Mouse (Mus musculus): ENCODE measurements around the gene Zeb2. TPM values are rescaled to one million over a fixed set of nuclear protein-coding genes. Genes with fewer than 3 reads are reported as not detected.
A peak's percentile ranks its signal among the peaks of the same experiment; 100 is the strongest.

The Zeb2 gene
- polyA plus RNA-seq, 1 experiment from 2014 or later, result 14.4 TPM

GRCm38 (mm10) chr2:45097969-45098368, 19.2 kb downstream of the Zeb2 start:
- H3K27ac ChIP-seq (replicated peaks), result 0 out of 2 replicates have a peak overlapping the region, but pooled peaks have one; percentile 46
- H3K9me3 ChIP-seq (ENCODE audit: control insufficient read depth, low read length), result no peaks in the 10 kb centered on the region
- H3K9ac ChIP-seq (ENCODE audit: low read length), result no peak overlapping the region
- no peaks in the 10 kb centered on the region for H3K27me3 ChIP-seq (ENCODE audit: control insufficient read depth, insufficient read depth, low read length)
- H3K4me2 ChIP-seq (replicated peaks; ENCODE audit: low read depth), result peak overlapping the region; percentile 28; the same call in 1 of the 2 replicates
- WGBS, result 7% methylated on average over 5 of the region's 5 CpGs
- no peaks in the 10 kb centered on the region for H3K36me3 ChIP-seq (ENCODE audit: control insufficient read depth, insufficient read depth, low read length)
- TF ChIP-seq CTCF (IDR thresholded peaks at IDR 0.05; ENCODE audit: low read depth) (no peak), EP300 (optimal IDR thresholded peaks at IDR 0.05) (no peak)
- H3K4me3 ChIP-seq (ENCODE audit: low read depth, low read length), result no peak overlapping the region
- no peak for ATAC-seq (ENCODE audit: low FRiP score, low TSS enrichment)
- no peaks in the 10 kb centered on the region for H3K4me1 ChIP-seq (replicated peaks; ENCODE audit: control insufficient read depth, insufficient read depth)
- DNase-seq (ENCODE audit: low spot score), result no peak

DNA sequence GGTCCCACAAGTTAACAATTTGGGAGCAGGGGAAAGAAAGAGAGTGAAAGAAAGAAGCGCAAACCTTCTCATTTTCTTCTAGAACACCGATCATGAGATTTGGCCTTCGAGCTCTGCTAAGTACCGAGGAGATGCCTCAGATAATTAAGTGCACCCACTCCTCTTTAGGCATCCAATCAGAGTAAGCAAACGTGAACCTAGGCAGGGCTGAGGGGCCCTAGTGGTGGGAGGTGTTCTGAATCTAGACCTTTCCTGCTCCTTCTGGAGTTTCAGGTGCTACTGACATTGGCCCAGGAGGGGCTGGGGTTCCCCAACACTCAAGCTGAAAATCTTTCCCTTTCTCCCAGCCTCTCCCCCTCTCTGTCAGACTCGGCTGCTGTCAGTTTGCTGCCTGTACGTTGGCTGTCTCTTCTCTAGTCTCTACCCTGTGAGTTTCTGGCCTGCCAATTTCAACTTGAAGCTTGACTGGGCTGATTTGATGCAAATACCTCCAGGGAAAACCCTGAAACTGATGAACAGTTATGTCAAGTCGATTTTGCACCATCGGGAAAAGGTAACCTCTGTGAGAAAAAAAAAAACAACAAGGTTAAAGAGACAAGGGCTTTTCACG, 20.5 kb downstream of the Zeb2 start:
- WGBS, result 46% methylated on average over 10 of the region's 10 CpGs
- ATAC-seq (ENCODE audit: low FRiP score, low TSS enrichment) (no peak), DNase-seq (ENCODE audit: low spot score) (no peak)
- Histone ChIP-seq H3K4me3 (ENCODE audit: low read depth, low read length) (no peak overlapping the region), H3K4me2 (replicated peaks; ENCODE audit: low read depth) (peak overlapping the region; percentile 1; the same call in 1 of the 2 replicates), H3K27ac (replicated peaks) (peak overlapping the region; percentile 74), H3K9me3 (ENCODE audit: control insufficient read depth, low read length) (no peaks in the 10 kb centered on the region), H3K36me3 (ENCODE audit: control insufficient read depth, insufficient read depth, low read length) (no peaks in the 10 kb centered on the region), H3K4me1 (replicated peaks; ENCODE audit: control insufficient read depth, insufficient read depth) (no peaks in the 10 kb centered on the region), H3K9ac (ENCODE audit: low read length) (no peak overlapping the region), H3K27me3 (ENCODE audit: control insufficient read depth, insufficient read depth, low read length) (no peaks in the 10 kb centered on the region)
- TF ChIP-seq EP300 (optimal IDR thresholded peaks at IDR 0.05) (no peak), CTCF (IDR thresholded peaks at IDR 0.05; ENCODE audit: low read depth) (no peak)

DNA sequence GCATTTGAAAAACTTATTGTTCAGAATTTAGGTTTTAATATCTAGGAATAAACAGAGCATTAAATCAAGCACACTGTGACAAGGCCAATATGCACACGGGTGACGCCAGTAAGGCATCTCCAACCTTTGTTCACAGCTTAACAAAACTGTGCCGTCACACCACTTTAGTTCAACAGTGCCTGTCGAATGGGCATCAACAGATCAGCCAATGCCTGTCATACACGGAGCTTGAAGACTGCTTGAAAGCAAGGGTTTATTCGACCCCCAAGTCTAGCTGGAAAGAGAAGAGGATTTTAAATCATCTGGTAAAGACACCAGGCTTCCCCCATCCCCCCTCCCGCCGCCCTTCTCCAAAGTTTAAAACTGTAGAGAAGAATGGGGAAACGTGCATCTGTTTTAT, 21.4 kb downstream of the Zeb2 start:
- Histone ChIP-seq H3K27ac (replicated peaks) (no peak overlapping the region), H3K4me3 (ENCODE audit: low read depth, low read length) (no peak overlapping the region), H3K9me3 (ENCODE audit: control insufficient read depth, low read length) (no peaks in the 10 kb centered on the region), H3K9ac (ENCODE audit: low read length) (no peak overlapping the region), H3K4me1 (replicated peaks; ENCODE audit: control insufficient read depth, insufficient read depth) (no peaks in the 10 kb centered on the region), H3K27me3 (ENCODE audit: control insufficient read depth, insufficient read depth, low read length) (no peaks in the 10 kb centered on the region), H3K4me2 (replicated peaks; ENCODE audit: low read depth) (no peak overlapping the region), H3K36me3 (ENCODE audit: control insufficient read depth, insufficient read depth, low read length) (no peaks in the 10 kb centered on the region)
- no peak for DNase-seq (ENCODE audit: low spot score)
- TF ChIP-seq CTCF (IDR thresholded peaks at IDR 0.05; ENCODE audit: low read depth) (no peak), EP300 (optimal IDR thresholded peaks at IDR 0.05) (no peak)
- no peak for ATAC-seq (ENCODE audit: low FRiP score, low TSS enrichment)
- WGBS, result 37% methylated on average over 9 of the region's 9 CpGs

- H3K36me3 ChIP-seq (ENCODE audit: control insufficient read depth, insufficient read depth, low read length), result no peaks in the 10 kb centered on the region
- no peaks in the 10 kb centered on the region for H3K9me3 ChIP-seq (ENCODE audit: control insufficient read depth, low read length)
- TF ChIP-seq CTCF (IDR thresholded peaks at IDR 0.05; ENCODE audit: low read depth) (no peak), EP300 (optimal IDR thresholded peaks at IDR 0.05) (no peak)
- DNase-seq (ENCODE audit: low spot score), result no peak
- no peak overlapping the region for H3K4me3 ChIP-seq (ENCODE audit: low read depth, low read length)
- no peak for ATAC-seq (ENCODE audit: low FRiP score, low TSS enrichment)
- no peaks in the 10 kb centered on the region for H3K4me1 ChIP-seq (replicated peaks; ENCODE audit: control insufficient read depth, insufficient read depth)
- H3K4me2 ChIP-seq (replicated peaks; ENCODE audit: low read depth), result no peak overlapping the region
- WGBS, result 56% methylated on average over 2 of the region's 2 CpGs
- H3K27ac ChIP-seq (replicated peaks), result no peak overlapping the region
- H3K9ac ChIP-seq (ENCODE audit: low read length), result no peak overlapping the region
- H3K27me3 ChIP-seq (ENCODE audit: control insufficient read depth, insufficient read depth, low read length), result no peaks in the 10 kb centered on the region
Measured at GRCm38 (mm10) chr2:45094371-45094967, 22.7 kb downstream of the Zeb2 start.

- Histone ChIP-seq H3K9me3 (ENCODE audit: control insufficient read depth, low read length) (no peaks in the 10 kb centered on the region), H3K27ac (replicated peaks) (0 out of 2 replicates have a peak overlapping the region, but pooled peaks have one; percentile 30), H3K27me3 (ENCODE audit: control insufficient read depth, insufficient read depth, low read length) (no peaks in the 10 kb centered on the region), H3K36me3 (ENCODE audit: control insufficient read depth, insufficient read depth, low read length) (no peaks in the 10 kb centered on the region), H3K4me1 (replicated peaks; ENCODE audit: control insufficient read depth, insufficient read depth) (0 out of 2 replicates have a peak, but pooled peaks cover under 1% of the 10 kb centered on the region), H3K4me2 (replicated peaks; ENCODE audit: low read depth) (no peak overlapping the region), H3K4me3 (ENCODE audit: low read depth, low read length) (no peak overlapping the region), H3K9ac (ENCODE audit: low read length) (no peak overlapping the region)
- TF ChIP-seq CTCF (IDR thresholded peaks at IDR 0.05; ENCODE audit: low read depth), result no peak
- no peak for TF ChIP-seq EP300 (optimal IDR thresholded peaks at IDR 0.05)
- DNase-seq (ENCODE audit: low spot score) (no peak), ATAC-seq (ENCODE audit: low FRiP score, low TSS enrichment) (no peak)
- 86% methylated on average over 7 of the region's 7 CpGs for WGBS
Measured at GRCm38 (mm10) chr2:45093479-45093878, 23.7 kb downstream of the Zeb2 start.

DNA sequence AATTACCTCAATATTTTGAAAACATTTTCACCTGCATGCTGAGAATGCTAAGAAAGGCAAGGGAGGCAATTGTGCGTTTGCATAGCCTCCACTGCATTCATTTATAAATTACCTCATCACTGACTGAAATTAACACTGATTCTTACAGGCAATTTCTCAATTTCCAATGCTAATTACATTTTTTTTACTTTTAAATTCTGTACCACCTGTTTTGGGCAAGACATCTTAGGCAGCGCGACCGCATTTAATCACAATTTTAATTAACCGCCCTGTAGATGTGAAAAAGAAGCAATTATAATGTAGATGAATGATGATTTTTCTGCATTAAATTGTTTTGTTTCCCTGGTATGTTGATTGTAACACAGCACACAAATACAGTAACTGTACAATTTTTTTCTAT, 24.5 kb downstream of the Zeb2 start:
- WGBS, result 93% methylated on average over 5 of the region's 5 CpGs
- TF ChIP-seq EP300 (optimal IDR thresholded peaks at IDR 0.05) (no peak), CTCF (IDR thresholded peaks at IDR 0.05; ENCODE audit: low read depth) (no peak)
- DNase-seq (ENCODE audit: low spot score) (no peak), ATAC-seq (ENCODE audit: low FRiP score, low TSS enrichment) (no peak)
- H3K9ac ChIP-seq (ENCODE audit: low read length), result no peak overlapping the region
- H3K4me3 ChIP-seq (ENCODE audit: low read depth, low read length), result no peak overlapping the region
- H3K36me3 ChIP-seq (ENCODE audit: control insufficient read depth, insufficient read depth, low read length), result no peaks in the 10 kb centered on the region
- 0 out of 2 replicates have a peak, but pooled peaks cover 2% of the 10 kb centered on the region for H3K4me1 ChIP-seq (replicated peaks; ENCODE audit: control insufficient read depth, insufficient read depth)
- no peaks in the 10 kb centered on the region for H3K9me3 ChIP-seq (ENCODE audit: control insufficient read depth, low read length)
- no peak overlapping the region for H3K27ac ChIP-seq (replicated peaks)
- H3K4me2 ChIP-seq (replicated peaks; ENCODE audit: low read depth), result no peak overlapping the region
- no peaks in the 10 kb centered on the region for H3K27me3 ChIP-seq (ENCODE audit: control insufficient read depth, insufficient read depth, low read length)

All from stomach, postnatal 0 days (tissue).